Mouse (Mus musculus) thymus, adult 2 months (tissue): Measurements from ENCODE around the gene Hk3. TPM values are rescaled to one million over a fixed set of nuclear protein-coding genes. Genes with fewer than 3 reads are reported as not detected.

Experiments
- DNase-seq: peaks from one replicate; pipeline ENCODE4 v3.0.0; 2021
- H3K27ac ChIP-seq: fragments of 200-500 bp; 2 replicates; pipeline ENCODE4 v1.5.1; 2012; ENCODE audit warnings: low read length, control low read depth; ENCODE audit not compliant: control insufficient read depth, insufficient read depth
- H3K27me3 ChIP-seq: fragments of 200-500 bp; 2 replicates; pipeline ENCODE4 v1.6.1; 2012; ENCODE audit warnings: mild to moderate bottlenecking, low read length, moderate library complexity, mixed read lengths; ENCODE audit not compliant: control insufficient read depth, insufficient read depth
- H3K36me3 ChIP-seq: fragments of 200-500 bp; 2 replicates; pipeline ENCODE4 v1.6.1; 2012; ENCODE audit warnings: mild to moderate bottlenecking, low read length, moderate library complexity; ENCODE audit not compliant: control insufficient read depth, insufficient read depth
- H3K4me1 ChIP-seq: fragments of 200-500 bp; replicated peaks from 2 replicates; pipeline ENCODE4 v1.6.1; 2012; ENCODE audit warnings: low read length; ENCODE audit not compliant: control insufficient read depth, insufficient read depth
- H3K4me3 ChIP-seq: fragments of 200-500 bp; 2 replicates; pipeline ENCODE4 v1.5.1; 2012; ENCODE audit warnings: mild to moderate bottlenecking, low read length, control low read depth, moderate library complexity; ENCODE audit not compliant: control insufficient read depth, insufficient read depth
- CTCF ChIP-seq: fragments of 200-500 bp; IDR thresholded peaks from 2 replicates; pipeline ENCODE4 v1.5.1; 2012; ENCODE audit warnings: mild to moderate bottlenecking, control low read depth, low read length, moderate library complexity, borderline replicate concordance; ENCODE audit not compliant: control insufficient read depth, poor library complexity, insufficient read depth; ENCODE audit errors: extremely low read depth
- POLR2A ChIP-seq: fragments of 200-500 bp; IDR thresholded peaks from 2 replicates; pipeline ENCODE4 v1.6.1; 2012; ENCODE audit warnings: mild to moderate bottlenecking, low read length, control low read depth, moderate library complexity; ENCODE audit not compliant: control insufficient read depth, poor library complexity, insufficient read depth; ENCODE audit errors: extremely low read depth
- WGBS: fragments of 180-500 bp; shearing (Covaris S2); methylation state at CpG from one replicate; pipeline ENCODE4 v1.1.7; 2018; 5-methylcytosine and 5-hydroxymethylcytosine counted together
- polyA plus RNA-seq: library from polyadenylated mRNA; depleted of rRNA; stranded (reverse); fragments of >200 nt; gene quantifications from 2 replicates; pipeline ENCODE4 v1.2.3, GENCODE M21; 2012; rRNA removed

The Hk3 gene
- polyA plus RNA-seq, 1 experiment, result 4.1 TPM

GRCm38 (mm10) chr13:54960491-54960890 lies 60.7 kb downstream of the Hk3 start:
- no peaks in the 10 kb centered on the region for H3K36me3 ChIP-seq
- peaks cover 2% of the 10 kb centered on the region; the same call in 1 of the 2 replicates for H3K27me3 ChIP-seq
- no peaks in the 10 kb centered on the region for H3K4me1 ChIP-seq
- no peak for TF ChIP-seq CTCF
- TF ChIP-seq POLR2A, result no peak
- no peak overlapping the region for H3K27ac ChIP-seq
- 64% methylated on average over 3 of the region's 3 CpGs for WGBS
- no peak for DNase-seq
- H3K4me3 ChIP-seq, result no peak overlapping the region

GRCm38 (mm10) chr13:54959842-54960241 lies 61.3 kb downstream of the Hk3 start:
- Histone ChIP-seq H3K27me3 (peaks cover 2% of the 10 kb centered on the region; the same call in 1 of the 2 replicates), H3K4me1 (no peaks in the 10 kb centered on the region), H3K4me3 (no peak overlapping the region), H3K27ac (no peak overlapping the region), H3K36me3 (no peaks in the 10 kb centered on the region)
- WGBS, result 82% methylated on average over 6 of the region's 6 CpGs
- TF ChIP-seq POLR2A, result no peak
- no peak for TF ChIP-seq CTCF
- DNase-seq, result no peak

GRCm38 (mm10) chr13:54959059-54959701 lies 62.0 kb downstream of the Hk3 start:
- DNase-seq, result no peak
- WGBS, result 80% methylated on average over 15 of the region's 15 CpGs
- no peaks in the 10 kb centered on the region for H3K36me3 ChIP-seq
- H3K27ac ChIP-seq, result no peak overlapping the region
- peaks cover 2% of the 10 kb centered on the region; the same call in 1 of the 2 replicates for H3K27me3 ChIP-seq
- TF ChIP-seq POLR2A, result no peak
- TF ChIP-seq CTCF, result no peak
- H3K4me1 ChIP-seq, result no peaks in the 10 kb centered on the region
- H3K4me3 ChIP-seq, result no peak overlapping the region

- H3K4me1 ChIP-seq, result no peaks in the 10 kb centered on the region
- TF ChIP-seq CTCF, result no peak
- TF ChIP-seq POLR2A, result no peak
- no peak overlapping the region for H3K4me3 ChIP-seq
- peaks cover 2% of the 10 kb centered on the region; the same call in 1 of the 2 replicates for H3K27me3 ChIP-seq
- 82% methylated on average over 7 of the region's 7 CpGs for WGBS
- no peak for DNase-seq
- no peaks in the 10 kb centered on the region for H3K36me3 ChIP-seq
- H3K27ac ChIP-seq, result no peak overlapping the region
Observed at GRCm38 (mm10) chr13:54957281-54957680, 63.9 kb downstream of the Hk3 start.

Other genes with a start within 250 kb of the Hk3 start
- gene Eif4e1b, start 237.4 kb downstream of the Hk3 start, polyA plus RNA-seq, result not detected in 2 replicates
- 6.3 and 6.4 TPM in 2 replicates for gene Tspan17, start 232.0 kb downstream of the Hk3 start, polyA plus RNA-seq
- gene Unc5a, start 72.0 kb downstream of the Hk3 start, polyA plus RNA-seq, result 3.1 and 5.9 TPM in 2 replicates
- gene Uimc1, start 78.9 kb upstream of the Hk3 start, polyA plus RNA-seq, result 7.8 and 8.7 TPM in 2 replicates
- gene Zfp346, start 83.9 kb upstream of the Hk3 start, polyA plus RNA-seq, result 32.2 and 38.7 TPM in 2 replicates
- gene Gm17617, start 112.2 kb upstream of the Hk3 start, polyA plus RNA-seq, result not detected in 2 replicates
- 0.50 and 0.63 TPM in 2 replicates for gene Fgfr4, start 131.3 kb upstream of the Hk3 start, polyA plus RNA-seq
- gene Nsd1, start 188.4 kb upstream of the Hk3 start, polyA plus RNA-seq, result 32.8 and 38.6 TPM in 2 replicates